In the genomic region with DNA sequence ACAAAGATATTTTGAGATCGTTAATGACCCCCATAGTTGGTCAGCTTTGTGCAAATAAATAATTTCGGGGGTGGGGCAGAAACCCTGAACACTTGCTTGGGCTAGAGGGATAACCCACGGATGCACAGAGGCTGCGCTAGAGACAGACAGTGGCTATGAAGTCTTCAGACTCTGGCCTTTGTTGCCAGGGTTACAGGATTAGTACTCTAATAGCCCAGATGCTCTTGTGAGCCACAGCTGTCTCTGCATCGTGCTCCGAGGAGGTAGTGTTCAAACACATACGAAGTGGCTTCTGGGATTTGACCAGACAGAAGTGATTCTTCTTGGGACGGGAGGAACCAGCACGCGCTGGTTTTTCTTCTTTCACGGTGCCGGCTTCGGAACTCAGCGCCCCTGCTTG, we compare ENCODE assay signal across 12 mouse cellular contexts. TPM values are rescaled to one million over a fixed set of nuclear protein-coding genes. Genes with fewer than 3 reads are reported as not detected.
DNase-seq lines count a peak whose midpoint lies in the region; ATAC-seq lines count a peak whose summit lies in the region.
"Had no signal": no experiment of that assay in that cellular context is flagged by ENCODE, and none has a peak within 500 bp of the region (broad histone marks: within the 10 kb centered on the region; RNA-seq: fewer than 3 reads in every experiment).

No protein-coding gene starts in this region.

- H3K4me1 ChIP-seq in hindbrain, embryonic 11.5 days (replicated peaks; ENCODE audit: control insufficient read depth, insufficient read depth, low read length): peaks cover 4% of the 10 kb centered on the region; the same call in 1 of the 2 replicates
- peaks cover 7% of the 10 kb centered on the region for H3K4me1 ChIP-seq in hindbrain, embryonic 12.5 days
- peaks cover 16% of the 10 kb centered on the region for H3K4me1 ChIP-seq in limb, embryonic 13.5 days
- peaks cover 16% of the 10 kb centered on the region for H3K4me1 ChIP-seq in neural tube, embryonic 15.5 days

- H3K4me2 ChIP-seq in hindbrain, embryonic 11.5 days (replicated peaks; ENCODE audit: low read depth, low read length): peak overlapping the region; percentile 18; the same call in 1 of the 2 replicates
- no peak overlapping the region; the same call in 1 of the 2 replicates for H3K4me2 ChIP-seq in hindbrain, embryonic 12.5 days (replicated peaks)
- H3K4me2 ChIP-seq in limb, embryonic 13.5 days (replicated peaks): peak overlapping the region; percentile 31
- peak overlapping the region; percentile 30; the same call in 1 of the 2 replicates for H3K4me2 ChIP-seq in neural tube, embryonic 15.5 days
- H3K4me2 ChIP-seq: lung, embryonic 15.5 days had no signal

- no peaks in the 10 kb centered on the region for H3K36me3 ChIP-seq in hindbrain, embryonic 11.5 days (ENCODE audit: control insufficient read depth, insufficient read depth, low read length)
- no peaks in the 10 kb centered on the region for H3K36me3 ChIP-seq in hindbrain, embryonic 12.5 days
- no peaks in the 10 kb centered on the region for H3K36me3 ChIP-seq in limb, embryonic 13.5 days
- no peaks in the 10 kb centered on the region for H3K36me3 ChIP-seq in neural tube, embryonic 15.5 days
- H3K36me3 ChIP-seq: lung, embryonic 15.5 days had no signal

- no peaks in the 10 kb centered on the region for H3K9me3 ChIP-seq in hindbrain, embryonic 11.5 days (ENCODE audit: control insufficient read depth, low read length)
- no peaks in the 10 kb centered on the region for H3K9me3 ChIP-seq in hindbrain, embryonic 12.5 days (replicated peaks)
- no peaks in the 10 kb centered on the region for H3K9me3 ChIP-seq in limb, embryonic 13.5 days
- H3K9me3 ChIP-seq in neural tube, embryonic 15.5 days (replicated peaks): no peaks in the 10 kb centered on the region
- H3K9me3 ChIP-seq: lung, embryonic 15.5 days had no signal

- DNase-seq in hindbrain, embryonic 11.5 days (ENCODE audit: low spot score): peak; percentile 37
- peak; percentile 53 for DNase-seq in embryo, embryonic 11 days
- no peak for DNase-seq in layer of hippocampus, postnatal 25 days (ENCODE audit: extremely low spot score in 1 of 2, low spot score in 1 of 2)
- DNase-seq in left cerebral cortex, postnatal 4 days: no peak
- DNase-seq in ovary, postnatal 10 days (ENCODE audit: low spot score): no peak
- DNase-seq: adrenal gland, postnatal 10 days; heart, adult 18-20 months had no signal

- WGBS in hindbrain, embryonic 11.5 days: 35% methylated on average over 14 of the region's 14 CpGs
- 37% methylated on average over 14 of the region's 14 CpGs for WGBS in hindbrain, embryonic 12.5 days
- WGBS in limb, embryonic 13.5 days: 33% methylated on average over 14 of the region's 14 CpGs
- WGBS in neural tube, embryonic 15.5 days: 31% methylated on average over 14 of the region's 14 CpGs

- no peak overlapping the region for H3K9ac ChIP-seq in hindbrain, embryonic 11.5 days (ENCODE audit: low read depth, low read length)
- H3K9ac ChIP-seq in hindbrain, embryonic 12.5 days: no peak overlapping the region
- H3K9ac ChIP-seq in limb, embryonic 13.5 days: no peak overlapping the region
- H3K9ac ChIP-seq in neural tube, embryonic 15.5 days (replicated peaks): no peak overlapping the region
- H3K9ac ChIP-seq: lung, embryonic 15.5 days had no signal

- peaks cover 19% of the 10 kb centered on the region for H3K27me3 ChIP-seq in hindbrain, embryonic 11.5 days (ENCODE audit: control insufficient read depth, insufficient read depth, low read length)
- H3K27me3 ChIP-seq in hindbrain, embryonic 12.5 days: peaks cover 36% of the 10 kb centered on the region
- H3K27me3 ChIP-seq in limb, embryonic 13.5 days: peaks cover 59% of the 10 kb centered on the region
- peaks cover 28% of the 10 kb centered on the region for H3K27me3 ChIP-seq in neural tube, embryonic 15.5 days (replicated peaks)

- H3K27ac ChIP-seq in hindbrain, embryonic 11.5 days (ENCODE audit: low read depth, low read length): no peak overlapping the region
- no peak overlapping the region for H3K27ac ChIP-seq in hindbrain, embryonic 12.5 days
- H3K27ac ChIP-seq in limb, embryonic 13.5 days: no peak overlapping the region
- H3K27ac ChIP-seq in neural tube, embryonic 15.5 days (replicated peaks): no peak overlapping the region
- H3K27ac ChIP-seq: lung, embryonic 15.5 days had no signal

- H3K4me3 ChIP-seq in hindbrain, embryonic 11.5 days (ENCODE audit: low read depth, low read length): no peak overlapping the region
- H3K4me3 ChIP-seq in hindbrain, embryonic 12.5 days: no peak overlapping the region
- no peak overlapping the region for H3K4me3 ChIP-seq in limb, embryonic 13.5 days
- H3K4me3 ChIP-seq in neural tube, embryonic 15.5 days (replicated peaks): no peak overlapping the region
- H3K4me3 ChIP-seq: lung, embryonic 15.5 days had no signal

- ATAC-seq in hindbrain, embryonic 11.5 days (ENCODE audit: low FRiP score): no peak
- no peak for ATAC-seq in hindbrain, embryonic 12.5 days (ENCODE audit: low FRiP score)
- ATAC-seq in limb, embryonic 13.5 days (ENCODE audit: low FRiP score, low read depth): no peak
- no peak for ATAC-seq in neural tube, embryonic 15.5 days (ENCODE audit: low FRiP score)
- ATAC-seq: Patski had no signal

- intact Hi-C loops in left cerebral cortex, postnatal 4 days (cut with DNase I): no loop called here

RNA-seq across cellular contexts. Expression of a gene that starts 4.6 kb away (rescaled TPM):
- 3.6 and 3.9 TPM in 2 replicates for polyA plus RNA-seq in hindbrain, embryonic 11.5 days (2014; fragmentation: Nextera tagmentation; extraction: Ambion mirVana)
- 3.7 and 4.6 TPM in 2 replicates for polyA plus RNA-seq in hindbrain, embryonic 12.5 days (2016; fragmentation: Nextera tagmentation; extraction: Ambion mirVana)
- 4.8 and 5.4 TPM in 2 replicates for polyA plus RNA-seq in limb, embryonic 13.5 days (2015; fragmentation: Nextera tagmentation; extraction: Ambion mirVana)
- 4.9 and 18.4 TPM in 2 replicates for polyA plus RNA-seq in neural tube, embryonic 15.5 days (2015; fragmentation: Nextera tagmentation; extraction: Ambion mirVana)
- 1 to 10 TPM; 4.1 to 4.2 TPM for total RNA-seq in layer of hippocampus, postnatal 25 days (2021)
- total RNA-seq in left cerebral cortex, postnatal 4 days (2021): 1 to 10 TPM; 1.8 to 2.5 TPM

Comparison
In these comparisons a context has a peak if more than half of its experiments do, and no peak if none do; other contexts are left out.
1. DNase-seq: peak in hindbrain, embryonic 11.5 days (single experiment) and embryo, embryonic 11 days (single experiment); none in layer of hippocampus, postnatal 25 days (0 of 2), left cerebral cortex, postnatal 4 days (single experiment) and ovary, postnatal 10 days (single experiment).